Mouse (Mus musculus): ENCODE measurements around the gene Lysmd3. TPM values are rescaled to one million over a fixed set of nuclear protein-coding genes. Genes with fewer than 3 reads are reported as not detected.

The Lysmd3 gene
- polyA plus RNA-seq, 1 experiment, result 4.4 TPM

GRCm38 (mm10) chr13:81703621-81704020 is 46.2 kb downstream of the Lysmd3 start:
- no peak for TF ChIP-seq CTCF (conservative IDR thresholded peaks at IDR 0.05; ENCODE audit: insufficient read depth, insufficient read length, low read depth, low read length)
- TF ChIP-seq POLR2A (IDR thresholded peaks at IDR 0.05; ENCODE audit: low read depth, low read length), result no peak

GRCm38 (mm10) chr13:81706311-81706710 is 48.8 kb downstream of the Lysmd3 start:
- no peaks in the 10 kb centered on the region for H3K27me3 ChIP-seq (replicated peaks; ENCODE audit: control insufficient read depth, insufficient read depth, low read length)
- no peak overlapping the region for H3K27ac ChIP-seq (ENCODE audit: insufficient read depth, low read depth, low read length)
- H3K4me1 ChIP-seq (ENCODE audit: control insufficient read depth, insufficient read depth, low read length), result no peaks in the 10 kb centered on the region
- WGBS, result 97% methylated on average over 5 of the region's 5 CpGs
- H3K36me3 ChIP-seq (ENCODE audit: control insufficient read depth, insufficient read depth, low read length), result no peaks in the 10 kb centered on the region
- TF ChIP-seq POLR2A (IDR thresholded peaks at IDR 0.05; ENCODE audit: low read depth, low read length), result no peak
- TF ChIP-seq CTCF (conservative IDR thresholded peaks at IDR 0.05; ENCODE audit: insufficient read depth, insufficient read length, low read depth, low read length), result no peak
- H3K4me3 ChIP-seq (ENCODE audit: insufficient read depth, low read depth, low read length), result no peak overlapping the region
- DNase-seq, result no peak

More at GRCm38 (mm10) chr13:81703621-81704020, 46.2 kb downstream of the Lysmd3 start:
- Histone ChIP-seq H3K36me3 (ENCODE audit: control insufficient read depth, insufficient read depth, low read length) (no peaks in the 10 kb centered on the region), H3K4me3 (ENCODE audit: insufficient read depth, low read depth, low read length) (no peak overlapping the region), H3K27me3 (replicated peaks; ENCODE audit: control insufficient read depth, insufficient read depth, low read length) (no peaks in the 10 kb centered on the region), H3K4me1 (ENCODE audit: control insufficient read depth, insufficient read depth, low read length) (no peaks in the 10 kb centered on the region), H3K27ac (ENCODE audit: insufficient read depth, low read depth, low read length) (no peak overlapping the region)
- DNase-seq, result no peak
- WGBS, result 89% methylated on average over 9 of the region's 9 CpGs

GRCm38 (mm10) chr13:81709805-81710204 is 52.3 kb downstream of the Lysmd3 start:
- Histone ChIP-seq H3K27ac (ENCODE audit: insufficient read depth, low read depth, low read length) (no peak overlapping the region), H3K4me3 (ENCODE audit: insufficient read depth, low read depth, low read length) (no peak overlapping the region), H3K4me1 (ENCODE audit: control insufficient read depth, insufficient read depth, low read length) (no peaks in the 10 kb centered on the region), H3K27me3 (replicated peaks; ENCODE audit: control insufficient read depth, insufficient read depth, low read length) (no peaks in the 10 kb centered on the region), H3K36me3 (ENCODE audit: control insufficient read depth, insufficient read depth, low read length) (no peaks in the 10 kb centered on the region)
- 33% methylated on average over 4 of the region's 4 CpGs for WGBS
- DNase-seq, result no peak
- no peak for TF ChIP-seq POLR2A (IDR thresholded peaks at IDR 0.05; ENCODE audit: low read depth, low read length)
- no peak for TF ChIP-seq CTCF (conservative IDR thresholded peaks at IDR 0.05; ENCODE audit: insufficient read depth, insufficient read length, low read depth, low read length)

- Histone ChIP-seq H3K4me3 (ENCODE audit: insufficient read depth, low read depth, low read length) (peak overlapping the region; percentile 93), H3K27ac (ENCODE audit: insufficient read depth, low read depth, low read length) (no peak overlapping the region), H3K27me3 (replicated peaks; ENCODE audit: control insufficient read depth, insufficient read depth, low read length) (no peaks in the 10 kb centered on the region), H3K36me3 (ENCODE audit: control insufficient read depth, insufficient read depth, low read length) (no peaks in the 10 kb centered on the region), H3K4me1 (ENCODE audit: control insufficient read depth, insufficient read depth, low read length) (no peaks in the 10 kb centered on the region)
- DNase-seq, result no peak
- TF ChIP-seq POLR2A (IDR thresholded peaks at IDR 0.05; ENCODE audit: low read depth, low read length), result no peak
- TF ChIP-seq CTCF (conservative IDR thresholded peaks at IDR 0.05; ENCODE audit: insufficient read depth, insufficient read length, low read depth, low read length), result no peak
- 5% methylated on average over 7 of the region's 7 CpGs for WGBS
Observed at GRCm38 (mm10) chr13:81710266-81710665, 52.8 kb downstream of the Lysmd3 start.

- peak; percentile 96 for DNase-seq
- H3K4me3 ChIP-seq (ENCODE audit: insufficient read depth, low read depth, low read length), result peak within 1 kb of the TSS; percentile 93
- peak within 1 kb of the TSS; percentile 89 for H3K27ac ChIP-seq (ENCODE audit: insufficient read depth, low read depth, low read length)
- no peaks in the 10 kb centered on the region for H3K27me3 ChIP-seq (replicated peaks; ENCODE audit: control insufficient read depth, insufficient read depth, low read length)
- TF ChIP-seq CTCF (conservative IDR thresholded peaks at IDR 0.05; ENCODE audit: insufficient read depth, insufficient read length, low read depth, low read length) (no peak), POLR2A (IDR thresholded peaks at IDR 0.05; ENCODE audit: low read depth, low read length) (peak; percentile 4)
- H3K4me1 ChIP-seq (ENCODE audit: control insufficient read depth, insufficient read depth, low read length), result no peaks in the 10 kb centered on the region
- under 1% methylated on average over 61 of the region's 61 CpGs for whole genome bisulfite sequencing
- H3K36me3 ChIP-seq (ENCODE audit: control insufficient read depth, insufficient read depth, low read length), result no peaks in the 10 kb centered on the region
Observed at GRCm38 (mm10) chr13:81710775-81711545, 53.5 kb downstream of the Lysmd3 start, which contains the start of the genes Polr3g and Mblac2. Gene Polr3g (minus strand): TSS chr13:81711013. Gene Mblac2 (plus strand): TSS chr13:81711341.

- Histone ChIP-seq H3K27me3 (replicated peaks; ENCODE audit: control insufficient read depth, insufficient read depth, low read length) (no peaks in the 10 kb centered on the region), H3K4me1 (ENCODE audit: control insufficient read depth, insufficient read depth, low read length) (no peaks in the 10 kb centered on the region), H3K36me3 (ENCODE audit: control insufficient read depth, insufficient read depth, low read length) (no peaks in the 10 kb centered on the region), H3K27ac (ENCODE audit: insufficient read depth, low read depth, low read length) (no peak overlapping the region), H3K4me3 (ENCODE audit: insufficient read depth, low read depth, low read length) (peak overlapping the region; percentile 93)
- no peak for DNase-seq
- TF ChIP-seq CTCF (conservative IDR thresholded peaks at IDR 0.05; ENCODE audit: insufficient read depth, insufficient read length, low read depth, low read length), result no peak
- TF ChIP-seq POLR2A (IDR thresholded peaks at IDR 0.05; ENCODE audit: low read depth, low read length), result no peak
- 2% methylated on average over 42 of the region's 42 CpGs for WGBS
Observed at GRCm38 (mm10) chr13:81711546-81712371, 54.3 kb downstream of the Lysmd3 start.

GRCm38 (mm10) chr13:81713896-81714295 is 56.4 kb downstream of the Lysmd3 start:
- H3K4me1 ChIP-seq (ENCODE audit: control insufficient read depth, insufficient read depth, low read length), result no peaks in the 10 kb centered on the region
- WGBS, result 94% methylated on average over 1 of the region's 1 CpGs
- no peaks in the 10 kb centered on the region for H3K27me3 ChIP-seq (replicated peaks; ENCODE audit: control insufficient read depth, insufficient read depth, low read length)
- no peak overlapping the region for H3K4me3 ChIP-seq (ENCODE audit: insufficient read depth, low read depth, low read length)
- no peak overlapping the region for H3K27ac ChIP-seq (ENCODE audit: insufficient read depth, low read depth, low read length)
- no peak for TF ChIP-seq CTCF (conservative IDR thresholded peaks at IDR 0.05; ENCODE audit: insufficient read depth, insufficient read length, low read depth, low read length)
- no peak for TF ChIP-seq POLR2A (IDR thresholded peaks at IDR 0.05; ENCODE audit: low read depth, low read length)
- no peaks in the 10 kb centered on the region for H3K36me3 ChIP-seq (ENCODE audit: control insufficient read depth, insufficient read depth, low read length)
- no peak for DNase-seq

Other genes with a start within 250 kb of the Lysmd3 start
- 0.56 and 0.61 TPM in 2 replicates for gene Adgrv1, start 24.5 kb upstream of the Lysmd3 start, polyA plus RNA-seq (2012; rRNA removed)
- 2.7 and 3.1 TPM in 2 replicates for gene Polr3g, start 53.4 kb downstream of the Lysmd3 start, polyA plus RNA-seq (2012; rRNA removed)
- gene Mblac2, start 53.7 kb downstream of the Lysmd3 start, polyA plus RNA-seq (2012; rRNA removed), result 3.3 and 5.3 TPM in 2 replicates
- gene Cetn3, start 125.4 kb downstream of the Lysmd3 start, polyA plus RNA-seq (2012; rRNA removed), result 3.5 and 8.1 TPM in 2 replicates

Measured in kidney, adult 2 months (tissue).